Mouse (Mus musculus) layer of hippocampus, adult 11-12 months (tissue): ENCODE results near the gene Gm5935.
"Not testable (repeated sequence)": the region's sequence is repeated elsewhere in the genome, so short reads cannot be mapped to it uniquely, and the experiment has no call there.

Experiments used
- DNase-seq: peaks from one replicate; pipeline ENCODE4 v3.0.0; 2022; ENCODE audit warnings: low spot score

Gm5935 gene

DNA sequence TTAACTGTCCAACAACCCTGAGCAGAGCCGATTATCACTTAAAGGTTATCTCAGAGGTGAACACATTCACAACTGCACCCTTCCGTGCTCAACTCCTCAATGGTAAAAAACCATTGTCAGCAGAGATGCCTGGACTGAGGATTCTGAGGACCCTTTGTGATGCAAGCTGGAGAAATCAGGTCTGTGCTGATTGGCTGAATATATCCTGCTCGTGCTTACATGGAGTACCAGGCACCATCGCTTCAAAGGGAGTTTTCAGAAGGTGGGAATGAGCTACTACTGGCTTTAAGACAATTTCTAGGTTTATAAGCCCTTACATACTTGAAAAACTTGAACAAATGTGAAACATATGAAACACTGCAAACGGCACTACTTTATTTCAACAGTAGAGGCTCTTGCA is at the start of gene Gm5935:
Gene Gm5935, minus strand, starts transcription at position 101 of the 400 bp plus-strand sequence.
- not testable (repeated sequence) for DNase-seq
